Mouse (Mus musculus) limb, embryonic 11.5 days (tissue): ENCODE measurements around the gene Ncoa7. TPM values are rescaled to one million over a fixed set of nuclear protein-coding genes. Genes with fewer than 3 reads are reported as not detected.
A peak's percentile ranks its signal among the peaks of the same experiment; 100 is the strongest.

ENCODE experiments used
- ATAC-seq: fragments of 200-750 bp; cut with Nextera tagmentation; 2 replicates; pipeline ENCODE4 v1.8.0; 2017; ENCODE audit warnings: low read depth; ENCODE audit not compliant: insufficient number of reproducible peaks, low FRiP score, low TSS enrichment
- DNase-seq: peaks from one replicate; pipeline ENCODE4 v3.0.0-alpha.2; 2015; ENCODE audit warnings: low spot score
- H3K27ac ChIP-seq: fragments of 300-500 bp; sonication (generic); replicated peaks from 2 replicates; pipeline ENCODE4 v1.5.1; 2014; ENCODE audit warnings: low read depth, mild to moderate bottlenecking, low read length
- H3K27me3 ChIP-seq: fragments of 300-500 bp; sonication (generic); 2 replicates; pipeline ENCODE4 v1.6.1; 2014; ENCODE audit warnings: mild to moderate bottlenecking, low read length, mixed read lengths; ENCODE audit not compliant: control insufficient read depth, insufficient read depth
- H3K36me3 ChIP-seq: fragments of 300-500 bp; sonication (generic); 2 replicates; pipeline ENCODE4 v1.6.1; 2014; ENCODE audit warnings: mild to moderate bottlenecking, low read length, moderate library complexity, mixed read lengths; ENCODE audit not compliant: control insufficient read depth, insufficient read depth
- H3K4me1 ChIP-seq: fragments of 300-500 bp; sonication (generic); 2 replicates; pipeline ENCODE4 v1.6.1; 2014; ENCODE audit warnings: low read length, mixed read lengths; ENCODE audit not compliant: control insufficient read depth, insufficient read depth
- H3K4me2 ChIP-seq: fragments of 300-500 bp; sonication (generic); 2 replicates; pipeline ENCODE4 v1.6.1; 2014; ENCODE audit warnings: low read depth, mild to moderate bottlenecking, moderate library complexity; ENCODE audit not compliant: severe bottlenecking
- H3K4me3 ChIP-seq: fragments of 300-500 bp; sonication (generic); 2 replicates; pipeline ENCODE4 v1.5.1; 2014; ENCODE audit warnings: low read depth, low read length
- H3K9ac ChIP-seq: fragments of 300-500 bp; sonication (generic); 2 replicates; pipeline ENCODE4 v1.6.1; 2014; ENCODE audit warnings: mild to moderate bottlenecking, low read length
- H3K9me3 ChIP-seq: fragments of 300-500 bp; sonication (generic); 2 replicates; pipeline ENCODE4 v1.6.1; 2016; ENCODE audit warnings: low read length; ENCODE audit not compliant: control insufficient read depth
- WGBS: fragments of 180-500 bp; shearing (Covaris S2); extraction: QIAGEN DNeasy Blood & Tissue Kit; methylation state at CpG from one replicate; pipeline ENCODE4 v1.1.7; 2014; 5-methylcytosine and 5-hydroxymethylcytosine counted together
- polyA plus RNA-seq: library from polyadenylated mRNA; unstranded; fragments of >200 nt; fragmentation: Nextera tagmentation; extraction: Ambion mirVana; gene quantifications from 2 replicates; pipeline ENCODE4 v1.2.1, GENCODE M21; 2014

The Ncoa7 gene
- polyA plus RNA-seq, 1 experiment from 2014 or later: 9.4 TPM

DNA sequence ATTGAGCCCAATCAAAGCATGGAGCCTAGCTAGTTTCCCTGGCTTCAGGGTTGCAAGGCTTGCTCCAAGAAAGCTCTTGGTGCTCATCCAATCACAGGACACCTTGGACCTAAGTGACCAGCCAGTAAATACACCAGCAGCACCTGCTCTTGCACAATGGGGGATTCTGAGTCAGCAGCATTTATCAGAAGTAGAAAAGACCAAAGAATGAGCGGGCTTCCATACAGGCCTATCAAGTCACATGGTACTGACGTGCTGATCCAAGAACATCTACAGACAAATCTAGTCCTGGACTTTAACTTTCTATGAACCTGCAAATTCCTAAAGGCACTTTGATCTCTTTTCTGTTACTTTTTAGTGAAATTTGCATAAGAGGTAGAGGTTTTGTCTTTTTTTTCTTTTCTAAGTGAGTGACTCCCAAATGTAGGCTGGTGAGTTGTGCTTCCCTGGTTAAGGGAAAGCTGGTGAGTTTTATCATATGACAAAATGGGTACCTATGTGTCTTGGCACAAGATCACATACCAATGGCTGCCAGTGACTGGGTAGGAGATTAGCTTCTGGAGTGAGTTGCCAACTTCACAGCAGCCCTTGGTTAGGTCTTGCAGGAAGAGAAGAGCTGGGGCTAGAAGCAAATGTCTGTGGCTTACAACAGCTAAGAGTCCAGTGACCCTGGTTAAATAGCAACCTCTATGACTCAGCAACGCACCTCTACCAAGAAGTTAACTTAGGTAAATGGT, 57.7 kb downstream of the Ncoa7 start:
- H3K4me1 ChIP-seq: no peaks in the 10 kb centered on the region
- ATAC-seq (no peak), DNase-seq (no peak)
- no peak overlapping the region for H3K27ac ChIP-seq
- no peak overlapping the region for H3K9ac ChIP-seq
- no peak overlapping the region for H3K4me2 ChIP-seq
- H3K36me3 ChIP-seq: no peaks in the 10 kb centered on the region
- 94% methylated on average over 3 of the region's 3 CpGs for WGBS
- H3K4me3 ChIP-seq: no peak overlapping the region
- H3K27me3 ChIP-seq: no peaks in the 10 kb centered on the region
- H3K9me3 ChIP-seq: no peaks in the 10 kb centered on the region

DNA sequence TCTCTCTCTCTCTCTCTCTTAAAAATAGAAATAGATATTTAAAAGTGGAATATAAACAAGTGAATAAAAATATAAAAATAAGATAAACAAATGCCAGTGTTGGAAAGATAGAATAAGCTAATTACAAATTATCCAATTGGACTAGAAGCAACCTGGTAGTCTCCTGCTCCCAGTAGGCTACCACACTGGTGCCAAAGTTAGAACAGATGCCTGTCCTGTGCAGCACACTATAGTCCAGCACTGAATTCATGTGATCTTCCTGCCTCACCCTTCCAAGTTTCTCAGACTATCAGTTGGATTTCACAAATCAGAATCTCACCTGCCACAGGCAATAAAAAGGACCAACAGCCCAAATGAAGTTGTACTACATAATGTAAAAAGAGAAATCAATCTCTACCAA, 59.9 kb downstream of the Ncoa7 start:
- DNase-seq (no peak), ATAC-seq (no peak)
- H3K4me2 ChIP-seq: no peak overlapping the region
- H3K9me3 ChIP-seq: no peaks in the 10 kb centered on the region
- no peak overlapping the region for H3K9ac ChIP-seq
- H3K4me1 ChIP-seq: no peaks in the 10 kb centered on the region
- no peaks in the 10 kb centered on the region for H3K27me3 ChIP-seq
- no peak overlapping the region for H3K27ac ChIP-seq
- no peak overlapping the region for H3K4me3 ChIP-seq
- no peaks in the 10 kb centered on the region for H3K36me3 ChIP-seq

DNA sequence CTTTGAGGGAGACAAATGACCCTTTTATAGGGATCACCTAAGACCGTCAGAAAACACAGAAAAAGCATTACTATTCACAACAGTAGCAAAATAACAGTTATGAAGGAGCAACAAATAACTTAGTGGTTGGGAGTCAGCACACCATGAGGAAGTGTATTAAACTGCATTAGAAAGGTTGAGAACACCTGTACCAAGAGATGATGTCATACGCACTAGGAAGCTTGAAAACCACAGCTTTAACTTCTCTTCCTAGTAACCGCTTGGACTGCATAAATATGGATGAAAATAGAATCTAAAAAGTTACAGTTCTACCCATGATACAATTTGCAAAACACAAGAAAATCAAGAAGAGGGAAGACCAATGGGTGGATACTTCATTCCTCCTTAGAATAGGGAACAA, 64.7 kb downstream of the Ncoa7 start:
- 91% methylated on average over 3 of the region's 3 CpGs for WGBS
- Histone ChIP-seq H3K36me3 (no peaks in the 10 kb centered on the region), H3K4me3 (no peak overlapping the region), H3K9me3 (no peaks in the 10 kb centered on the region), H3K4me2 (no peak overlapping the region), H3K27me3 (no peaks in the 10 kb centered on the region), H3K27ac (no peak overlapping the region), H3K9ac (no peak overlapping the region), H3K4me1 (no peaks in the 10 kb centered on the region)
- DNase-seq (no peak), ATAC-seq (no peak)

DNA sequence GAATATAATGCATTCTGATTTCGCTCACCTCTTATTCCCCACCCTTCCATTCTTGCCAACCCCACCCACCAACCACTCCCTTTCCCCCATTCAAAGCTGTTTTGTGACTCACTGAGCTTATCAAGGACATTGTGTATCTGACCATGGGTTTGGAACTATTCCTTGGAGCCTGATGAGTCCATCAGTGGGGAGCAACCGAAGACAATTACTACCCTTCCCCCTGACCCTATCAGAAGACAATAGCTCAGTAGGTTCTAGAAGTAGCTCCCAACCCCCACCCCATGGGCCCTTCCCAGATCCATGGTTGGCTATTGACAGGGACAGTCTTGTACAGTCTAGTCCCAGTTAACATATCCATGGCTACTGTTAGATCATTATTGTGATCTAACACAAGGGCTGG, 65.8 kb downstream of the Ncoa7 start:
- 91% methylated on average over 2 of the region's 2 CpGs for WGBS
- H3K9me3 ChIP-seq: no peaks in the 10 kb centered on the region
- H3K4me3 ChIP-seq: no peak overlapping the region

DNA sequence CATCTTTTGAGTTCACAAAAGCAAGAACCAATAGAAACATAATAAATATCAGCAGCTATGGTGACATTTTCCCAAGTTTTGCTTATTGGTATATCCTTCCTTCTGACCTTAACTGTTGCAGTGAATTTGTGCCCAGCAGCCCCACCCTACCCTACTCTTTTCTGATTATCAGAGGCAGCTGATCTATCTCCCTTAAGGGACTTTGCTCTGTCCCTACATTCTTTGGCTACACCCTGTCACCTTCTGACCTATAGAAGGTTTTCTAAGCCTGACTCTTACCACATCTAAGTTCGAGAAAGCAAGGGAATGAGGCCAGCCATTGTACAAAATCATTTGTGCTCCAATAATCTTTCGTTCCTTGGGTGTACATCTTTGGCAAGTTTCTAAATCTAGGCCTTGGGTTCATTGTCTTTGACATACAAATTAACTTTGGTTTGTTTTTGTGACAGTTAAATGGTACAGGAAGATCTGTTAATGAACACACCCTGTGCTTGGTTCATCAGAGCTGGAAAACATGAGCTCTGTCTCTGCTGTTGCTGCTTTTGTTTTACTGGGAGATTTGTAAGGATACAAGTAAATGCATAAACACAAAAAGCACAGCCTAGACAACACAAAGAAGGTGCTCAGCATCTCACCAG, 69.9 kb downstream of the Ncoa7 start:
- Histone ChIP-seq H3K4me2 (no peak overlapping the region), H3K4me1 (no peaks in the 10 kb centered on the region), H3K9me3 (no peaks in the 10 kb centered on the region), H3K27ac (no peak overlapping the region), H3K36me3 (no peaks in the 10 kb centered on the region), H3K9ac (no peak overlapping the region), H3K27me3 (no peaks in the 10 kb centered on the region), H3K4me3 (no peak overlapping the region)
- 88% methylated on average over 2 of the region's 2 CpGs for whole genome bisulfite sequencing
- DNase-seq: no peak
- ATAC-seq: no peak

More for the DNA sequence above, 65.8 kb downstream of the Ncoa7 start:
- Histone ChIP-seq H3K27me3 (no peaks in the 10 kb centered on the region), H3K4me1 (no peaks in the 10 kb centered on the region), H3K27ac (no peak overlapping the region), H3K36me3 (no peaks in the 10 kb centered on the region), H3K4me2 (no peak overlapping the region), H3K9ac (no peak overlapping the region)
- DNase-seq: no peak
- no peak for ATAC-seq

DNA sequence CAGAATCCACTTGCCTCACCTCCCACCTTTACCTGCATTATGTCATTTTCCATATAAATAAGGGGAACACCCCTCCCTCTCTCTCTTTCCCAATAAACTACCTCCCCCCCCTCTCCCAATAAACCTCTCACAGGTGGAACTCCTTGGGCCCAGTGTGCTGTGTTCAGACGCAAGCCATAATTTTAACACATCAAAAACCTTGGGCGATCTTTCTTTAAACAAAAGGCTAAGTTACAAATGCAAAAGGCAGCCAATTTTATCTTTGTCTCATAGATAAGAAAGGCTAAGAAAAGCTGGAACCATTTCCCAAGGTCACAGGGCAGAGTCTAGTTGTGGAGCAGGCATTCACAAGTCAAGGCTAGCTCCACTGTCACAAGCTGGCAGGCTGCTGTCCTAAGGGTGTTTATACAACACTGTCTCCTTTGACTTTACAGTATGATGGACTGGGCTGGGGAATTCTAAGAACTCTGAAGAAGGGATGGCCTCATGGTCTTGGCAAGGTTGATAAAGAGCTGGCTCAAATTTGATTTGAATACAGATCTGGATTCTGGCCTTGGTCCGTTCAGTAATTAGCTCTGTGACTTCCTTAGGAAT, 71.7 kb downstream of the Ncoa7 start:
- no peak overlapping the region for H3K27ac ChIP-seq
- no peaks in the 10 kb centered on the region for H3K27me3 ChIP-seq

DNA sequence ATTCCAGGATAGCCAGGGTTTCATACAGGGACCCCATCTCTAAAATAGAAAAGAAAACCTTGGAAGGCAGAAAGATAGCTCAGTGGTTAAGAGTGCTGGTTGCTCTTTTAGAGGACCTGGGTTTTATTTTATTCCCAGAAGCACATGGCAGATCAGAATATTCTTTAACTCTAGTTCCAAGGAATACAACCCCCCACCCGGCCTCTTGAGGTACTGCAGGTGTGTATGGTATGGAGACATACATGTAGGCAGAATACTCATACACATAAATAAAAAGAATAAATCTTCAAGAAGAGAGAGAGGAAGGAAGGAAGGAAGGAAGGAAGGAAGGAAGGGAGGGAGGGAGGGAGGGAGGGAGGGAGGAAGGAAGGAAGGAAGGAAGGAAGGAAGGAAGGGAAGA, 72.3 kb downstream of the Ncoa7 start:
- Histone ChIP-seq H3K27ac (no peak overlapping the region), H3K9me3 (no peaks in the 10 kb centered on the region), H3K4me2 (no peak overlapping the region), H3K36me3 (no peaks in the 10 kb centered on the region), H3K4me1 (no peaks in the 10 kb centered on the region), H3K9ac (no peak overlapping the region), H3K4me3 (no peak overlapping the region), H3K27me3 (no peaks in the 10 kb centered on the region)
- ATAC-seq (no peak), DNase-seq (no peak)
- 78% methylated on average over 1 of the region's 1 CpGs for WGBS

More for the DNA sequence above, 71.7 kb downstream of the Ncoa7 start:
- H3K4me1 ChIP-seq: no peaks in the 10 kb centered on the region
- H3K9ac ChIP-seq: no peak overlapping the region
- no peak overlapping the region for H3K4me3 ChIP-seq
- DNase-seq: no peak
- H3K4me2 ChIP-seq: no peak overlapping the region
- no peaks in the 10 kb centered on the region for H3K36me3 ChIP-seq
- no peak for ATAC-seq
- WGBS: 89% methylated on average over 3 of the region's 3 CpGs
- H3K9me3 ChIP-seq: no peaks in the 10 kb centered on the region

DNA sequence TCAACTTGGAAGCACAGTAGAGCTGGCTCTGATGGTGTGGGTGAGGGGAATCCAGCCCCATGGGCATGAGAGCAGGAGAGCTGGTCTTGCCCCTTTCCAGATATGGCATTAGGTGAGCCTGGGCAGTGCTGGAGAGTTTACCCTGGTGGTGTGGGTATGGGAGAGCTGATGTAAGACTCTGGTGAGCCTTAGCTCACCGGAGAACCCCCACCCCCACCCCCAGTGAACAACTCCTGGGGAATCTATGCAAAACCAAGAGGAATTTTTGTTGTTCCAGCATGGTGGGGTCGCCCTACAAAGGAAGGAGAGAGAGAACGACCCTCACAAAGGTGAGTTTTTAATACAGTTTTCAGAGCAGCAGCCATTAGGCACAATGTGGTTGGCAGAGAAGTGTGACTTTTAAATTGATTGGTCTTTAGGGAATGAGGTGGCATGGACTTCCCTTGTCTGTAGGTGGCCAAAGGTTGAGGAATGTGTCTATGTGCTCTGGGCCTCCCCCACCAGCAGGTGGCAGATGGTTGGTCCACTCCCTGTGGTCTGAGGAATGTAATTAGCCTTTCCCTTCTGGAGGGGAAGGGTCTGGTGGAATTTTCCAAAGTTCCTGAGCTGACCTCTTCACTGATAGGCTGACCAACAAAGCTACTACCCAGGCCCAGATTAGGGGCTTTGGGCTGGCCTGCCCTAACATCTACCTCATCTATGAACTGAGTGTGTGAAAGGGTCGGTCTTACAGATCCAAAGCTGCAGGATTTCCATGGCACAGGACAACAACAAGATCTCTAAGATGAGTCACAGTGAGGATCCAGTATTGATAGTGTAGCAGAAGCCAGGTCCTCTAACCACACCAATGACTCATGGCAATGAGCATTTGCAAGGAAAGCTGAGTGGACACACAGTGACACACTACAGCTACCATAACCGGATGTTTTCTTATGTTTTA, 73.7 kb downstream of the Ncoa7 start:
- 82% methylated on average over 5 of the region's 5 CpGs for WGBS
- ATAC-seq (no peak), DNase-seq (peak; percentile 29)

More for the DNA sequence above, 73.7 kb downstream of the Ncoa7 start:
- no peak overlapping the region for H3K4me3 ChIP-seq
- H3K9me3 ChIP-seq: no peaks in the 10 kb centered on the region
- no peaks in the 10 kb centered on the region for H3K4me1 ChIP-seq
- H3K9ac ChIP-seq: no peak overlapping the region
- H3K4me2 ChIP-seq: no peak overlapping the region
- H3K27ac ChIP-seq: no peak overlapping the region
- no peaks in the 10 kb centered on the region for H3K36me3 ChIP-seq
- no peaks in the 10 kb centered on the region for H3K27me3 ChIP-seq
